Mouse (Mus musculus) cerebellum, postnatal 25 days (tissue): ENCODE results near the gene Ankle2.

Source experiments
- DNase-seq, 2 experiments: peaks; one replicate each; pipeline ENCODE4 v3.0.0; 2021; ENCODE audit warnings: mixed read lengths in 2 of 2

The Ankle2 gene

GRCm38 (mm10) chr5:110230780-110231461 lies at the start of gene Ankle2:
Ankle2 (plus strand) TSS chr5:110231004.
- DNase-seq, result peak; percentile 95 to 96

- no peak for DNase-seq
Observed at GRCm38 (mm10) chr5:110181716-110182115, 49.1 kb upstream of the Ankle2 start.

DNA sequence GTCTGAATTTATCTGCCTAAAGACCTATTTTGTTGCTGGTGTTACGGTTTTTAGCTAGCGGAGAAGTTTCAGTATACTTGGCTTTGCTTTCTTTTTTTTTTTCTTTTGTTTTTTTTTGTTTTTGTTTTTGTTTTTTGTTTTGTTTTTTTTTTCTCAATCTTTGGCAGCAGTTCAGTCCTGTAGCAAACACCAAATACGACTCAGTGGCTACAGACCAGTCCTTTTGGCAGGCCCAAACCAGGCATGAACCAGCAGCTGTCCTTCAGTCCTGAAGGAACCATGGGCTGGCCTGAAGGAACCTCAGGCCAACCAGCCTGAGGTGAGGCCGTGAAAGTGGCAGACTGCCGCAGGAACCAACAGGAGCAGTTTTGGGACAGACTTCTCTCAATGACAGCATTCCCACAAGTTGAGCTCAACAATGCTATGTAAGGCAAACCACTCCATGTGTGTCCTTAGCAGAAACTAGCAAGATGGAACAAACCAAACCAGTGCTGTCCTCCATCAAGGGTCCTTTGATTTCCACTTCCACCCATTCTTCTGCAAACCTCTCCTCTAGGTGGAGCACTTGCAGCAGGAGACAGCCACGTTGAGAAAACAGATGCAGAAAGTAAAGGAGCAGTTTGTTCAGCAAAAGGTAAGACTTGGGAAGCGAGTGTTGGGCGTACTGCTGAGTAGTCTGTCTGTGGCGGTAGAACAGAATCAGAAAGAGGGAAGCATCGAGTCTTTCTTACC lies 27.5 kb upstream of the Ankle2 start:
- peak; percentile 10 to 19 for DNase-seq

- DNase-seq, result peak; percentile 13 to 39
Observed at GRCm38 (mm10) chr5:110204777-110205176, 26.0 kb upstream of the Ankle2 start.

GRCm38 (mm10) chr5:110211312-110211711 lies 19.5 kb upstream of the Ankle2 start:
- no peak for DNase-seq

DNA sequence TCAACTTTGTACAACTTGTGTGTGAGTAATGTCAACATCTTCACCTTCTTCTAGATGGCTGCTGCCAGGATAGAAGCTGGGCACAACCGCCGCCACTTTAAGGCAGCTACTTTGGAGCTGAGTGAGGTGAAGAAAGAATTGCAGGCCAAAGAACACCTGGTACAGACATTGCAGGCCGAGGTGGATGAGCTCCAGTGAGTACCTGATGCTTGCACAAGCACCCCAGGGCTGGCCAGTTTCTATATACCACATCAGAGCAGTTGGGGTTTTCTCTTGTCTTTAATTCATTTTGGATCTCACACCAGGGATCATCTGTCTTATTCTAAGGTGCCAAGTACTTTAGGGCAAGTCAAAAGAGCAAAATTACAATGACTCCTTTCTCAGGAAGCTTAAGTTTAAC lies 14.0 kb upstream of the Ankle2 start:
- DNase-seq, result no peak

- DNase-seq, result no peak
Observed at GRCm38 (mm10) chr5:110220331-110220730, 10.5 kb upstream of the Ankle2 start.

GRCm38 (mm10) chr5:110222757-110223156 lies 8.0 kb upstream of the Ankle2 start:
- DNase-seq, result peak; percentile 78 to 83

DNA sequence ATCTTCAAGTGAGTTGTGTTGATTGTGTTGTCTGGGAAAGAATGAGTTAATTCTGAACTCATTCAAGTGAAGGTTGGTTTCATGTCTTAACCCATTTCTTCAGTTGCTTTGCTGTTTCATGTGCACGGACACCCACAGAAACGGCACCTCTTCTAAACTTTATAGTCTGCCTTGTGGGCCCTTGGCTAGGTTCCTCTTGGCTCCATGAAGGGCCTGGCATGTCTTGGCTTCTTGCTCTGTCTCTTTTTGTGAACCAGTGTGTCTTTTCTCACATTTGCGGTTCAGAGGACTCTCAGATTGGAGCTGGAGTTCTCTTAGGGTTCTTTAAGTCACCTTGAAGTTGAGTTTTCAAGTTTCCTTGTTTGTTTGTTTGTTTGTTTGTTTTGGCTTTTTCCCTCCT lies 5.7 kb upstream of the Ankle2 start:
- no peak for DNase-seq

- no peak for DNase-seq
Observed at GRCm38 (mm10) chr5:110227336-110227883, 3.4 kb upstream of the Ankle2 start.

DNA sequence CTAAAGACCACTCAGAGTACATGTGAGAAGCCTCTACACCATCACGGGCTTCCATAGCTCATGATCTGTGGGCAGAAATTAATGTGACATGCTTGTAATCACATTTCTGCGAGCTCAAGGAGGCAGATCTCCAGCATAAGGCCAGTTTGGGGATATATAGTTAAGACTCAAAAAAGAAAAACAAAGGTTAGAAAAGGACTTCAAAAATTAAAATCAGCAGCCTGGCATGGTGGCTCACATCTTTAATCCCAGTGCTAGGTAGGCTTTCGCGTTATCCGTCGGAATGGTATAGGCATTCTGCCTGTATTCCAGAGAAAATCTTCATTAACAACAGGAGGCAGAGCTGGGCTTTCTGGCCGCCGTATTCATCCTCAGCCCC lies 414 bp upstream of the Ankle2 start:
- peak in 1 of 2 experiments; percentile 18 for DNase-seq

- peak in 1 of 2 experiments; percentile 19 for DNase-seq
Observed at GRCm38 (mm10) chr5:110231638-110232037, 834 bp downstream of the Ankle2 start.

- no peak for DNase-seq
Observed at GRCm38 (mm10) chr5:110232346-110232745, 1.5 kb downstream of the Ankle2 start.

DNA sequence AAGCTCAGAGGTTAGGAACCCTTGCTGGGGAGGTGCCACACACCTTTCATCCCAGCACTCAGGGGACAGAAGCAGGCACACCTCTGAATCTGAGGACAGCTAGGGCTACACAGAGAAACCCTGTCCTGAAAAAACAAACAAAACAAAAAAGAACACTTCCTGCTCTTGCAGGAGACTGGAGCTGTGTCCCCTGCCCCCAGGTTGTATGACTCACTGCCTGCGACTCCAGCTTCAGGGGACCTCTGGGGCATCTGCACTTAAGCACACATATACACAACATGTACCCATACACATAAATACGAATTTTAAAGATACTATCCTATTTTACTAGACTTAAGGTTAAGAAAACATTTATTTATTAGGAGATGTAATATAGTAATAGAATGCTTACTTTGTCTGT lies 13.3 kb downstream of the Ankle2 start:
- DNase-seq, result no peak

DNA sequence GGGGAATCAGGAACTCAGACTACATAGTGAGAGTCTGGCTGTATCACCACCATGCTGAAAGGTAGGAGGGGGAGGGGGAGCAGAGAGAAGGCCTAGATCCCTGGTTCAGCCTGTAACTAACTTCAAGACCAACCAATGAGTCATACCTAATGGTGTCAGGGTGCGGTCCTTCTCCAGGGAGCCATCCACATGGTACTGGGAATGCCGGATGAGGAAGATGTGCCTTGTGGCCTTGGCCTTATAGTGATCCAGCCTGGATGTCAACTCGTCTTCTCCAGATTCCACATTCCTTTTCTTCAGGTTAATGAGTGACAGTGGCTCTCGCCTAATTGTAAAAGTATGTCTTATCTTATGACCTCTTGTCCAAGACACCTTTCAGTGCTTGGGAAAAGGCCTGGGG lies 36.1 kb downstream of the Ankle2 start:
- no peak for DNase-seq

DNA sequence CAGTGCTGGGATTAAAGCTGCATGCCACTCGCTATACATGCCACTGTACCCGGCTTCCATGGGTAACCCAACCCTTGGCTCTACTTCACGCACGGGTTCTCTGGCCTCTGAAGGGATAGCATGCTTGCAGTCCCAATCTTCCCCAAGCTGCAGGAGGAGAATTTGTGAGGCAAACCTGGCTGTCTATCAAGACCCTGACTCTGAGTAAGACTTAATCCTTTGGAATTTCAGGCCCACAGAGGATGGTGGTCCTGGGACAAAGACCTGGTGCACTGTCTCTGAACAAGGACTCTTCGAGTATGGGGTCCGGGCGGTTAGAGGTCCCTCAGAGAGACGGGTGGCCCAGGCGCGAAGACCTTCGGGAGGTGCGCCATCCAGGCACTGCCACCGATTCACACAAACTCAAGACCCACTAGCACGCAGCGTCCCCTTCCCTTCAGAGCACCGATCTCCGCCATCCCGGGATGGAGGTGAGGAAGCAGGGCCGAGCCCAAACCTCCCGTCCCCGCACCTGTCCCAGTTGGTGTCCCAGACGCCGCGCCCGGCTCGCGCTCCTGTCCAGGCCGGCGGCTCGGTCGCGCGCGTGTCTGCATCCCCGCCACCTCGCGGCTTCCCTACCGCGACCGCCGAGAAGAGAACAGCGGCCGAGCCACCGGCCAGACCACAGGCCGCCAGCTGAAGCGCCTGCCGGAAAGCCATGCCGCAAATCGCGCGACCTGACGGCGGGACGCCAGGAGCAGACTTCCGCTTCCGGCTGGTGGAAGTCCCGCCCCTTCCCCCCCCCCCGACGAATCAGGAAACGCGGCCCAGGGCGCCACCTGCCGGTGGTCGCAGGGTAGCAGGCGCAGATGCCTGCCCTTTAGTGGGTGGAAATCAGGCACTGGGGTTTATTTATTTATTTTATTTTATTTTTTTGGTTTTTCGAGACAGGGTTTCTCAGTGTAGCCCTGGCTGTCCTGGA lies 38.6 kb downstream of the Ankle2 start, which contains the start of gene Pgam5:
TSS of gene Pgam5 (minus strand) at position 773 of the 961 bp plus-strand sequence.
- DNase-seq, result peak; percentile 94 to 97

DNA sequence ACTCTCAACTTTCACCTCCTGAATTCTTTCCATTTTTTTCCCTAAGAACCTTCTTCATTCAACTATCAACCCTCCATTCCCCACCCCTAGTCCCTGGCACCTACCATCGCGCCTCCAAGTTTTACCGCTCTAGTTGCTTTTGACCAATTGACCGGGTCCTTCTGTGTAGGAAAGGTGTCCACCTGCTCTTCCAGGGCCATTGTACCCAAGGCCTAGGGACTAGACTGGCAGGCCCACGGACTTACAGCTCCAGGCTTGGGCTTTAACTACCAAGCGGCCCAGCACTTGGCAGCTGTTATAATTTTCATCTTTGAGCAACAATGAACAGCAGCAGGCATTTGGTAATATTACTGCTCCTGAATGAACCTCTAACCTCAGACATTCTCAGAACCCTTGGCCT lies 39.4 kb downstream of the Ankle2 start:
- peak; percentile 14 to 16 for DNase-seq

- DNase-seq, result no peak
Observed at GRCm38 (mm10) chr5:110274147-110274546, 43.3 kb downstream of the Ankle2 start.

GRCm38 (mm10) chr5:110274846-110275245 lies 44.0 kb downstream of the Ankle2 start:
- DNase-seq, result no peak

DNA sequence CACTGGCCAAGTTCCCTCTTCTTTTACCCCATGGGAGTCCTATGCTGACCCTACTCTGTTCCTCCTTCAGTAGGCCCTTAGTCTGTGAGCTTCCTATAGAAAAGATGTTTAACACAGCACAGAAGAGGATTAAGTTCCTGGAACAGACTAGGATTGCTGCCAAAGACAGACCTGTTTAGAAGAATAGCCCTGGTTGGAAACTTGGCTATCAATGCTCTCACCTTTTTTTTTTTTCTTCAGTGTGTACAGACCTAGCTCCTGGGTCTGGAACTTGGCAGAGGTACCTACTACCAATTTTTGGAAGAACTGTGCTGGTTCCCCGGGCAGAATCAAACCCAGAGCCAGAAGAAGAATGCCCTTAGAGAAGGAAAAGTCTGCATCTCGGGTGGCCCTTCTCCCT lies 45.6 kb downstream of the Ankle2 start:
- DNase-seq, result no peak

DNA sequence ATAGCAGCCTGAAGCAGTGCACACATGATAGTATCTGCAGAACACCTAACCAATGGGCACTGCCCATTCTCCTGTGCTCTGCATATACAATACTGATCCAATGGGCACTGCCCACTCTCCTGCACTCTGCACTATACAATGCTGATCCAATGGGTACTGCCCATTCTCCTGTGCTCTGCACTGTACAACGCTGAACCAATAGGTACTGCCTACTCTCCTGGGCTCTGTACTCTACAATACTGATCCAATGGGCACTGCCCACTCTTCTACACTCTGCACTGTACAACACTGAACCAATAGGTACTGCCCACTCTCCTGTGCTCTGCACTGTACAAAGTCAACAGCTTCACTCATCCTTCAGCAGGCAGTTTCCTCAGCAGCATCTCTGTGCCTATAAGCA lies 46.1 kb downstream of the Ankle2 start:
- no peak for DNase-seq

GRCm38 (mm10) chr5:110281984-110282383 lies 51.2 kb downstream of the Ankle2 start:
- no peak for DNase-seq

DNA sequence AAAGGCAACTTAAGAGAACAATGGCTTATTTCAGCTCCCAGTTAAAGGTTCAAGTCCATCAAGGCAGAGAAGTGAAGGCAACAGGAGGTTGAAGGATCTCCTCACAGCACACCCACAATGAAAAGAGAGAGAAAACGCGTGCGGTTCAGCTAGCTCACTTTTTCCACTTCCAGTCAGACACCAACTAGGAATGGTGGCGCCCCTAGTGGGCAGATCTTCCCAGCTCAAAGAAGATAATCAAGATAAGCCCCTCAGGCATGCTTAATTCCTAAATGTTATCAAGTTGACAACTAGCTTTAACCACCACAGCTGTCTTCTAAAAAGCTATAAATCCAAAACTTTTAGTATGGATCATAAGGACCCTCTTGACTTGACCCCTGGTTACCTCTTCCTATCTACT lies 53.7 kb downstream of the Ankle2 start:
- peak; percentile 36 to 70 for DNase-seq
